Mouse (Mus musculus): ENCODE measurements around the gene Fthl17a.
A peak's percentile ranks its signal among the peaks of the same experiment; 100 is the strongest.

The Fthl17a gene

DNA sequence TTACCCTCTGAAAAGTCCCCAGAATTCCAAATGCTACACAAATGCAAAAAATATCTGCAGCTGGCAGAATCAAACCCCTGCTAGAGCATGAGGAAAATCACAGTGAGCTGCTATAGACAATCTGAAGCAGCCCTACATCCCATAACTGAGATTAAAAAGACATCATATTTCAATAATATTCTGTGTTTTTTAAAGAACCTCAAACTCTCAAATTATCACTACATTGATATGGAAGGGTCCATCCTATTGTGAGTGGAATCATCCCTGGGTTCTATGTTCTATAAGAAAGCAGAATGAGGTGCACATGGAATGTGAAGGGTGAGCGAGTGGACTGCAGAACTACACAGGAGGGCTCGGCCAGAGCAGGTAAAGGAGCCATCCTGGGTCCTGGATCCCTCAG lies at the start of gene Fthl17a:
Fthl17a (plus strand) TSS at position 301 of the 400 bp plus-strand sequence.
- no peak for DNase-seq (ENCODE audit: low read depth, low spot score)

DNA sequence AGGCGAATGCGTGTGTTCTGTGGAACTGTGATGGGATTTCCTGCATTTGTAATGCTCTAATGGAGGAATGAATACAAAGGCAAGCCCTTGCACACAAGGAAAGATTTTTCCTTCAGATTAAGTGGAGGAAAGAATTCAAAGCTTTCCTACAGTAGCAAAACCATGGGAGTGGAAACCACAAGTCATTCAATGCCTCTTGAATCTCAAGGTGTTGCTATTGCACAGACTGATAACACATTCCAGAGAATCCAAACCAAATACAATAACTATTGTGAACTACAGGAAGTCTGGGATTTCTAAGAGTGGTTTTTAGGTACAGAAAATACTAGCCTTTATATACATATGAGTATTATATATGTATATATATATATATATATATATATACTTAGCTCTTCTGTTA lies 42.5 kb upstream of the Fthl17a start:
- DNase-seq (ENCODE audit: low read depth, low spot score) = no peak

DNA sequence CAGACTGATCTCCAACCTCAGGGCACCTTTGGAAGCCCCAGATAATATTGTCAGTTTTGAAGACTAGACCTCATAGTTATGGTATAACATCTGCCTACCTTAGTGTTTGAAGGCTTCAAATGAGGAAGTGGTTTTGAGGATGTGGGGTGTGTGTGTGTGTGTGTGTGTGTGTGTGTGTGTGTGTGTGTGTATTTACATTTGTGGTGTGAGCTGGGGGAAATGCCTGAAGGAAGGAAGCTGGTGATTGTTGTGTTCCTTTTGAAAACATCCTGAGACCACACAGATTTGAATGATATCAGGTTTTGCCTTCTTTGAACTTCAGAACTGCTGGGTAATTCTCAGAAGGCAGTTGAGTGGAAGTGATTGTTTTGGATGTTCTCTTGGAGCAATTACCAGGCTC lies 22.6 kb upstream of the Fthl17a start:
- no peak for DNase-seq (ENCODE audit: low read depth, low spot score)

DNA sequence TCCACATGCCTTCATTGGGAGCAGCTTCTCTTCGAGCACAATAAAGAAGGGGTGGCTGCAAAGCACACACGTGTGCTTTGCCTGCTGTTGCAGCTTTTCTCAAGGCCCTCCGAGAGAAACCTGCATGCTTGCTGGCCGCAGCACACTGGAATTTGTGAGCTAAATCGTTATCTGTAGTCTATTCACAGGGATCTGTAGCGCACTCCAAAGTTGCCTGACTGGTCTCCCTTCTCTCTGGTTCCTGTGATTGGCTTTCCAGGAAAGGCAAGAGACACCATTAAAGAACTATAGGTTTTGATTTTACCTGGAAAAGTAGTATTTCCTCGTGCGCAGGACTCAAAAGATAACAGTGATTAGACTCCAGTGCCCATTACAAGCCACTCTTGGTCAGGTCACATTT lies 22.3 kb downstream of the Fthl17a start:
- no peak for DNase-seq (ENCODE audit: low read depth, low spot score)

DNA sequence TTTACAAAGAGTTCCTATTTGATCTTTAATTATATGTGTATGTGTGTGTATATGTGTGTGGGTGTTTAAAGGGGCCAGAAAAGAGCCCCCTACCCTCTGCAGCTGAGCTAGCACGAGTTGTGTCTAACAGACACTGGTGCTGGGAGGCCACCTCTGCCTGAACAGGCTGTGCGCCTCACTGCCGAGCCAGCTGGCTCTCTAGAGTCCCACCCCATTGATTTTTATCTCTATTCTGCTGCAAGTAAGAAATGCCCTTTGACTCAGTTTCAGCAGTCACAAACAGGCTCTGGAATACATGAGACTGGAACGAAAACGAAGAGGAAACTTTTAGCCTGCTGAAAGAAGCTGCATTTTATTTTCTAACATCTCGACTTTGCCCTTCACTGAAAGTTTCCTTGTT lies 22.8 kb downstream of the Fthl17a start:
- DNase-seq (ENCODE audit: low read depth, low spot score) = no peak

DNA sequence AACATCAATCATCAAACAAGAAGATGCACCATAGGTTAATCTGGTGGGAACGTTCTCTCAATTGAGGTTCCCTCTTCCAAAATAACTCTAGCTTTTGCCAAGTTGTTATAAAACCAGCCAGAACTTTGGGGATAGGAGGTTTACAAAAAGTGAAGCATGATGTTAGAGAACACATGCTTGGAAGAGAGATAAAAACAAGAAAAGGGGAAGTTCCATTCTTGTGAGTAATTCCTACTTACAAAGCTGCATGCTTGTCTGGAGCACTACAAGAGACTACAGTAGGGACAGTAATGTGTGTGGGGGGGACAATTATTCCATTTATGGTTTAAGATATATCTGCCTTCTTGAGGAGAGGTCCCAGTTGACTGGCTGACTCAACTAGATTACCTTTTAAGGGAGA lies 40.4 kb downstream of the Fthl17a start:
- DNase-seq (ENCODE audit: low read depth, low spot score) = no peak

DNA sequence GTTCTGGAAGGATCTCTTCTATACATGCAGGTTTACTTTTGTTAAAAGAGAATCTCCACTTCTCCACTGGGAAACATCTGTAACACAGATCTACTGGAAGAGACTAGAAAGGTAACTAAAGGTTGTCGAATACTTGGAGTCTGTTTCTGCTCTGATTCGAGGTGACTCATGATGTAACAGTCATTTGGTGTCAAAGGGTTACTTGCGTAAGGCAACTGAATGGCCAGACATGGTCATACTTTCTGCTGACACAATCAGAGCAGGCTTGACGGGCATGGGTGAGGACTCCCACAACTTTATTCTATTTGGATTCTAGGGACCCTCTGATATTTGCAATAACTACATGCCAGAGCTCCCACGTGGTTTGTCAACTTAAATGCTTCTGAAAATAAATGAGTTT lies 43.3 kb downstream of the Fthl17a start:
- DNase-seq (ENCODE audit: low read depth, low spot score) = no peak

DNA sequence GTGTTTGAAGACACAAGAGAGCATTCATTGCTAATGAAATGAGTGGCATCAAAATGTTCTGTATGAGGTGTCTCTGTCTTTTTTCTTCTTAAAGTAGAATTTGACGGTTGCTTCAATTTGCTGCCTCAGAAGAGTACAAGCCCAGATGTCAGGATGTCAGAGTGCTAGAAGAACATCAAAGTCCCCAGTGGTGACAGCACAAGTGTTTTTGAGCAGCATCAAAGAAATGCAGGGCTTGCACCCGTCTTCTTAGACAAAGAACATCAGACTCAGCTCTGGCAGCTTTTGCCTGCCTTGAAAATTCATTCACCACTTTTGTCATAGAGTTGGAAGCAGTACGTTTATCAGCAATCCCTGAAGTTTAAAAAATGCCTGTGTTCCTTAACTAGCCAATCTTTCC lies 44.5 kb downstream of the Fthl17a start:
- DNase-seq (ENCODE audit: low read depth, low spot score) = no peak

DNA sequence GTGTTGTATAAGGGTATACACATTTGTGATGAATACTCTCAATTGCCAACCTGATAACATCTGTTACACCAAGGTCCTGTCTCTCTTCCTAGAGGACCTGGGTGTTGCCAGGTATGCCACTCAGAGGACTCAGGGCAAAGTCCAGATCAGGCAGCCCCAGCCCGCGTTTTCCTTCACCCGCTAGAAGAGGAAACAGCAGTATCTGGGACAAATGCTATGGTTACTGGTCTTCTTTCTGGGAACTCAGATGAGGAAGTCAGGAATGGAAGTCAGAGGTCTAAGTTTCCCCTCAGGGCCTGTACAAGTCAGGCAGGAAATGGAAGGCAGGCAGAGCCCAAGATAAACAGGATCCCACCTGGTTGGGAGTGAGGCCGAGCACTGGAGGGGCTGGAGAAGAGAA lies 55.2 kb downstream of the Fthl17a start:
- DNase-seq (ENCODE audit: low read depth, low spot score) = no peak

DNA sequence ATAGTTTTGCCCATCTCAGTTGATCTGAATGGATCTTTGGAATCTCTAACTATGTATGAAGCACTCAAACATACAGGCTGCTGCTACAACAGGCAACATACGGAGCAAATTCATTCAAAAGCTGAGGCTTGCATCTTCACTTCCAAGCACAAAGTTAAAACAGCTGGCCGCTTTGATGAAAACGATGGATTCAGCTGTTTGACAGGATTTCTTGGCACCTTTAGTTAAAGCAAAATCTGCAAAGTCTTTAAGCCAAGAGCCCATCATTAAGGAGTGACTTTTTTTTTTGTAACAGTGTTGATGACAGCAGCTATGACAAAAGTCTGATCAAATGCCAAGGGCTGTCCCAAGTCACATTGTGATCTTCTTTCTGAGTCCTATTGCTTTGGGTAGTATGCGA lies 69.1 kb downstream of the Fthl17a start:
- DNase-seq (ENCODE audit: low read depth, low spot score) = no peak

DNA sequence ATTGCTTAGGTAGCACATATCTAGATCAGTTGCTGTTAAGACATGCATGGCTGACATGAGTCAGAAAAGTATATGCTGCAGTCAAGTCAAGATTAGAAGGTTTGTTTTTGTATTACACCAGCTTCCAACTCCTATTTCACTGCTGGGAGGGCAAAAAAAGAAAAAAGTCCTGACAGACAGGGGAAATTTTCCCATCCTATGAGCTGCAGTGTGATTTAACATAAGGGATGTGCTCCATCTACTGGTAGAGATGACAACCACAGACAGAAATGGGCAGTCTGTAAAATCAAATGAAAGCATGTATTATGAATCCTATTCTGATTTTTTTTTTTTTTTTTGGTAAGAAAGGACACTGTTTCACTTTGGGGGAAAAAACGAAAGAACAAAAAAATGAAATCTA lies 69.7 kb downstream of the Fthl17a start:
- peak; percentile 0 for DNase-seq (ENCODE audit: low read depth, low spot score)
